Mouse (Mus musculus): ENCODE measurements around the gene S100a1. TPM values are rescaled to one million over a fixed set of nuclear protein-coding genes. Genes with fewer than 3 reads are reported as not detected.
A peak's percentile ranks its signal among the peaks of the same experiment; 100 is the strongest.

S100a1 gene
- polyA plus RNA-seq, 1 experiment from 2014 or later = 8.4 TPM

GRCm38 (mm10) chr3:90515242-90515641, 1.1 kb upstream of the S100a1 start:
- Histone ChIP-seq H3K27me3 (ENCODE audit: control insufficient read depth, insufficient read depth, low read length) (no peaks in the 10 kb centered on the region), H3K4me1 (replicated peaks; ENCODE audit: control insufficient read depth, insufficient read depth, low read length) (peaks cover 6% of the 10 kb centered on the region; the same call in 1 of the 2 replicates), H3K9me3 (ENCODE audit: control insufficient read depth, low read length) (no peaks in the 10 kb centered on the region), H3K27ac (ENCODE audit: low read depth, low read length) (no peak overlapping the region), H3K4me2 (replicated peaks; ENCODE audit: low read depth, low read length) (peak overlapping the region; percentile 59), H3K9ac (ENCODE audit: low read depth, low read length) (no peak overlapping the region), H3K36me3 (ENCODE audit: control insufficient read depth, insufficient read depth, low read length) (no peaks in the 10 kb centered on the region), H3K4me3 (ENCODE audit: low read depth, low read length) (peak overlapping the region; percentile 25; the same call in 1 of the 2 replicates)
- ATAC-seq (ENCODE audit: low FRiP score) = no peak
- no peak for DNase-seq (ENCODE audit: low spot score)
- WGBS = 52% methylated on average over 1 of the region's 1 CpGs

GRCm38 (mm10) chr3:90514691-90515090, 499 bp upstream of the S100a1 start:
- Histone ChIP-seq H3K27me3 (ENCODE audit: control insufficient read depth, insufficient read depth, low read length) (no peaks in the 10 kb centered on the region), H3K4me3 (ENCODE audit: low read depth, low read length) (peak overlapping the region; percentile 25), H3K4me2 (replicated peaks; ENCODE audit: low read depth, low read length) (peak overlapping the region; percentile 59), H3K9ac (ENCODE audit: low read depth, low read length) (0 out of 2 replicates have a peak overlapping the region, but pooled peaks have one; percentile 34), H3K4me1 (replicated peaks; ENCODE audit: control insufficient read depth, insufficient read depth, low read length) (peaks cover 6% of the 10 kb centered on the region; the same call in 1 of the 2 replicates), H3K36me3 (ENCODE audit: control insufficient read depth, insufficient read depth, low read length) (no peaks in the 10 kb centered on the region), H3K27ac (ENCODE audit: low read depth, low read length) (no peak overlapping the region), H3K9me3 (ENCODE audit: control insufficient read depth, low read length) (no peaks in the 10 kb centered on the region)
- 1% methylated on average over 10 of the region's 10 CpGs for WGBS
- peak; percentile 38; the same call in 1 of the 2 replicates for ATAC-seq (ENCODE audit: low FRiP score)
- peak; percentile 68 for DNase-seq (ENCODE audit: low spot score)

GRCm38 (mm10) chr3:90512948-90513642, 1.1 kb downstream of the S100a1 start:
- Histone ChIP-seq H3K9ac (ENCODE audit: low read depth, low read length) (no peak overlapping the region), H3K4me3 (ENCODE audit: low read depth, low read length) (no peak overlapping the region), H3K36me3 (ENCODE audit: control insufficient read depth, insufficient read depth, low read length) (no peaks in the 10 kb centered on the region), H3K27me3 (ENCODE audit: control insufficient read depth, insufficient read depth, low read length) (no peaks in the 10 kb centered on the region), H3K4me1 (replicated peaks; ENCODE audit: control insufficient read depth, insufficient read depth, low read length) (peaks cover 6% of the 10 kb centered on the region; the same call in 1 of the 2 replicates), H3K27ac (ENCODE audit: low read depth, low read length) (no peak overlapping the region), H3K9me3 (ENCODE audit: control insufficient read depth, low read length) (no peaks in the 10 kb centered on the region), H3K4me2 (replicated peaks; ENCODE audit: low read depth, low read length) (no peak overlapping the region)
- WGBS = 67% methylated on average over 8 of the region's 9 CpGs
- no peak for DNase-seq (ENCODE audit: low spot score)
- ATAC-seq (ENCODE audit: low FRiP score) = no peak

GRCm38 (mm10) chr3:90512276-90512675, 1.9 kb downstream of the S100a1 start:
- no peak overlapping the region for H3K27ac ChIP-seq (ENCODE audit: low read depth, low read length)
- H3K4me3 ChIP-seq (ENCODE audit: low read depth, low read length) = no peak overlapping the region
- ATAC-seq (ENCODE audit: low FRiP score) (no peak), DNase-seq (ENCODE audit: low spot score) (no peak)
- H3K27me3 ChIP-seq (ENCODE audit: control insufficient read depth, insufficient read depth, low read length) = no peaks in the 10 kb centered on the region
- H3K9me3 ChIP-seq (ENCODE audit: control insufficient read depth, low read length) = no peaks in the 10 kb centered on the region
- no peak overlapping the region for H3K9ac ChIP-seq (ENCODE audit: low read depth, low read length)
- H3K36me3 ChIP-seq (ENCODE audit: control insufficient read depth, insufficient read depth, low read length) = peaks cover under 1% of the 10 kb centered on the region; the same call in 1 of the 2 replicates
- no peak overlapping the region for H3K4me2 ChIP-seq (replicated peaks; ENCODE audit: low read depth, low read length)
- 91% methylated on average over 5 of the region's 5 CpGs for WGBS
- H3K4me1 ChIP-seq (replicated peaks; ENCODE audit: control insufficient read depth, insufficient read depth, low read length) = peaks cover 8% of the 10 kb centered on the region; the same call in 1 of the 2 replicates

GRCm38 (mm10) chr3:90509747-90510123, 4.5 kb downstream of the S100a1 start:
- DNase-seq (ENCODE audit: low spot score) (no peak), ATAC-seq (ENCODE audit: low FRiP score) (peak; percentile 41)
- H3K4me2 ChIP-seq (replicated peaks; ENCODE audit: low read depth, low read length) = peak overlapping the region; percentile 32; the same call in 1 of the 2 replicates
- H3K9me3 ChIP-seq (ENCODE audit: control insufficient read depth, low read length) = no peaks in the 10 kb centered on the region
- WGBS = 28% methylated on average over 2 of the region's 2 CpGs
- H3K27me3 ChIP-seq (ENCODE audit: control insufficient read depth, insufficient read depth, low read length) = no peaks in the 10 kb centered on the region
- H3K4me3 ChIP-seq (ENCODE audit: low read depth, low read length) = peak overlapping the region; percentile 77
- peaks cover 8% of the 10 kb centered on the region; the same call in 1 of the 2 replicates for H3K4me1 ChIP-seq (replicated peaks; ENCODE audit: control insufficient read depth, insufficient read depth, low read length)
- peak overlapping the region; percentile 60; the same call in 1 of the 2 replicates for H3K27ac ChIP-seq (ENCODE audit: low read depth, low read length)
- H3K36me3 ChIP-seq (ENCODE audit: control insufficient read depth, insufficient read depth, low read length) = peaks cover 12% of the 10 kb centered on the region; the same call in 1 of the 2 replicates
- no peak overlapping the region for H3K9ac ChIP-seq (ENCODE audit: low read depth, low read length)

GRCm38 (mm10) chr3:90508950-90509746, 5.0 kb downstream of the S100a1 start, which contains the start of gene Chtop:
TSS of gene Chtop (minus strand) at chr3:90509498.
- Histone ChIP-seq H3K27me3 (ENCODE audit: control insufficient read depth, insufficient read depth, low read length) (no peaks in the 10 kb centered on the region), H3K4me3 (ENCODE audit: low read depth, low read length) (peak within 1 kb of the TSS; percentile 77), H3K9me3 (ENCODE audit: control insufficient read depth, low read length) (no peaks in the 10 kb centered on the region), H3K9ac (ENCODE audit: low read depth, low read length) (peak within 1 kb of the TSS; percentile 87), H3K4me2 (replicated peaks; ENCODE audit: low read depth, low read length) (peak within 1 kb of the TSS; percentile 83), H3K27ac (ENCODE audit: low read depth, low read length) (peak within 1 kb of the TSS; percentile 86), H3K36me3 (ENCODE audit: control insufficient read depth, insufficient read depth, low read length) (peaks cover 12% of the 10 kb centered on the region; the same call in 1 of the 2 replicates), H3K4me1 (replicated peaks; ENCODE audit: control insufficient read depth, insufficient read depth, low read length) (0 out of 2 replicates have a peak, but pooled peaks cover 2% of the 10 kb centered on the region)
- ATAC-seq (ENCODE audit: low FRiP score) (peak; percentile 93), DNase-seq (ENCODE audit: low spot score) (peak; percentile 100)
- WGBS = under 1% methylated on average over 62 of the region's 66 CpGs

GRCm38 (mm10) chr3:90508287-90508949, 5.8 kb downstream of the S100a1 start:
- Histone ChIP-seq H3K4me3 (ENCODE audit: low read depth, low read length) (peak overlapping the region; percentile 77), H3K9me3 (ENCODE audit: control insufficient read depth, low read length) (no peaks in the 10 kb centered on the region), H3K27me3 (ENCODE audit: control insufficient read depth, insufficient read depth, low read length) (no peaks in the 10 kb centered on the region), H3K9ac (ENCODE audit: low read depth, low read length) (peak overlapping the region; percentile 87), H3K36me3 (ENCODE audit: control insufficient read depth, insufficient read depth, low read length) (peaks cover 12% of the 10 kb centered on the region; the same call in 1 of the 2 replicates), H3K27ac (ENCODE audit: low read depth, low read length) (peak overlapping the region; percentile 86), H3K4me1 (replicated peaks; ENCODE audit: control insufficient read depth, insufficient read depth, low read length) (0 out of 2 replicates have a peak, but pooled peaks cover 2% of the 10 kb centered on the region), H3K4me2 (replicated peaks; ENCODE audit: low read depth, low read length) (peak overlapping the region; percentile 83)
- WGBS = 7% methylated on average over 20 of the region's 20 CpGs
- no peak for DNase-seq (ENCODE audit: low spot score)
- ATAC-seq (ENCODE audit: low FRiP score) = no peak

- Histone ChIP-seq H3K27ac (ENCODE audit: low read depth, low read length) (no peak overlapping the region), H3K4me2 (replicated peaks; ENCODE audit: low read depth, low read length) (no peak overlapping the region), H3K9ac (ENCODE audit: low read depth, low read length) (no peak overlapping the region), H3K27me3 (ENCODE audit: control insufficient read depth, insufficient read depth, low read length) (no peaks in the 10 kb centered on the region), H3K36me3 (ENCODE audit: control insufficient read depth, insufficient read depth, low read length) (peaks cover 19% of the 10 kb centered on the region), H3K9me3 (ENCODE audit: control insufficient read depth, low read length) (no peaks in the 10 kb centered on the region), H3K4me1 (replicated peaks; ENCODE audit: control insufficient read depth, insufficient read depth, low read length) (0 out of 2 replicates have a peak, but pooled peaks cover 2% of the 10 kb centered on the region), H3K4me3 (ENCODE audit: low read depth, low read length) (no peak overlapping the region)
- ATAC-seq (ENCODE audit: low FRiP score) = no peak
- no peak for DNase-seq (ENCODE audit: low spot score)
- 95% methylated on average over 3 of the region's 3 CpGs for whole genome bisulfite sequencing
Observed at GRCm38 (mm10) chr3:90506362-90506761, 7.8 kb downstream of the S100a1 start.
